Mouse (Mus musculus): ENCODE measurements at regions not wholly inside any gene's neighbourhood (a gene's known extent, or its start where the extent isn't known, plus 50 kb on each side); places are given as distances from the start of the nearest gene placed in this dataset.
"Not testable (repeated sequence)": the region's sequence is repeated elsewhere in the genome, so short reads cannot be mapped to it uniquely, and the experiment has no call there.

- not testable (repeated sequence) for H3K4me1 ChIP-seq (replicated peaks; ENCODE audit: control insufficient read depth, insufficient read depth, low read length); H3K27me3 ChIP-seq (ENCODE audit: control insufficient read depth, insufficient read depth, low read length); H3K36me3 ChIP-seq (replicated peaks; ENCODE audit: control insufficient read depth, insufficient read depth); DNase-seq (ENCODE audit: low spot score); H3K4me2 ChIP-seq (replicated peaks); H3K4me3 ChIP-seq (replicated peaks; ENCODE audit: low read length); ATAC-seq (ENCODE audit: low FRiP score); H3K9ac ChIP-seq; H3K27ac ChIP-seq; H3K9me3 ChIP-seq (ENCODE audit: control insufficient read depth, low read length)
- WGBS, result 93% methylated on average over 12 of the region's 12 CpGs
Observed at GRCm38 (mm10) chr5:132929955-132930354, 386.8 kb upstream of the Auts2 start.

GRCm38 (mm10) chr5:132923365-132923764, 380.2 kb upstream of the Auts2 start:
- 53% methylated on average over 4 of the region's 4 CpGs for WGBS
- ATAC-seq (ENCODE audit: low FRiP score) (no peak), DNase-seq (ENCODE audit: low spot score) (no peak)
- Histone ChIP-seq H3K9me3 (ENCODE audit: control insufficient read depth, low read length) (peaks cover 10% of the 10 kb centered on the region; the same call in 1 of the 2 replicates), H3K36me3 (replicated peaks; ENCODE audit: control insufficient read depth, insufficient read depth) (no peaks in the 10 kb centered on the region), H3K9ac (no peak overlapping the region), H3K4me1 (replicated peaks; ENCODE audit: control insufficient read depth, insufficient read depth, low read length) (no peaks in the 10 kb centered on the region), H3K27ac (no peak overlapping the region), H3K4me2 (replicated peaks) (no peak overlapping the region), H3K27me3 (ENCODE audit: control insufficient read depth, insufficient read depth, low read length) (no peaks in the 10 kb centered on the region), H3K4me3 (replicated peaks; ENCODE audit: low read length) (no peak overlapping the region)

DNA sequence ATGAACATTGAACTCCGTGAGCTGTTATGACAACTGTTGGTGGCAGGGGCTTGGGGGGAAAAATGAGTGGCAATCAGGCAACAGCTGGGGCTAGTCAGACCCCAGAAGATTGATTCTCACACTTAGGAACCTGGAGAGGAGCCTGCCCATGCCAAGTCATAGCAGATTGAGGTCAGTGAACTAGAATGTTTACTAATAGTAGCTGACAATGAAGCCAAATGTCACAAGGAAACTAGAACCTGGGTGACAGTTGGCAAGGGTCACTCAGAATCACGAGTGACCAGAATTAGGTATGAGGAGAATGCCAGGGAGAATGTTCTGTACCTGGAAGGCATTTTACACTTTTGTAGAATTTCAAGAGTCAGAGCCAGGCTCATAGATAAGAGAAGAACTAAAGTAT, 365.9 kb upstream of the Auts2 start:
- H3K36me3 ChIP-seq (replicated peaks; ENCODE audit: control insufficient read depth, insufficient read depth), result no peaks in the 10 kb centered on the region
- no peak overlapping the region for H3K9ac ChIP-seq
- no peak overlapping the region for H3K4me3 ChIP-seq (replicated peaks; ENCODE audit: low read length)
- H3K4me1 ChIP-seq (replicated peaks; ENCODE audit: control insufficient read depth, insufficient read depth, low read length), result no peaks in the 10 kb centered on the region
- H3K4me2 ChIP-seq (replicated peaks), result no peak overlapping the region
- H3K9me3 ChIP-seq (ENCODE audit: control insufficient read depth, low read length), result no peaks in the 10 kb centered on the region
- DNase-seq (ENCODE audit: low spot score) (no peak), ATAC-seq (ENCODE audit: low FRiP score) (no peak)
- no peaks in the 10 kb centered on the region for H3K27me3 ChIP-seq (ENCODE audit: control insufficient read depth, insufficient read depth, low read length)
- no peak overlapping the region for H3K27ac ChIP-seq
- WGBS, result 79% methylated on average over 2 of the region's 2 CpGs

GRCm38 (mm10) chr5:132908220-132908619, 365.1 kb upstream of the Auts2 start:
- DNase-seq (ENCODE audit: low spot score), result no peak
- WGBS, result 79% methylated on average over 8 of the region's 8 CpGs
- Histone ChIP-seq H3K9ac (no peak overlapping the region), H3K27me3 (ENCODE audit: control insufficient read depth, insufficient read depth, low read length) (no peaks in the 10 kb centered on the region), H3K9me3 (ENCODE audit: control insufficient read depth, low read length) (no peaks in the 10 kb centered on the region), H3K36me3 (replicated peaks; ENCODE audit: control insufficient read depth, insufficient read depth) (no peaks in the 10 kb centered on the region), H3K27ac (no peak overlapping the region), H3K4me3 (replicated peaks; ENCODE audit: low read length) (no peak overlapping the region), H3K4me1 (replicated peaks; ENCODE audit: control insufficient read depth, insufficient read depth, low read length) (no peaks in the 10 kb centered on the region), H3K4me2 (replicated peaks) (no peak overlapping the region)
- ATAC-seq (ENCODE audit: low FRiP score), result no peak

- DNase-seq (ENCODE audit: low spot score), result no peak
- no peaks in the 10 kb centered on the region for H3K9me3 ChIP-seq (ENCODE audit: control insufficient read depth, low read length)
- no peak for ATAC-seq (ENCODE audit: low FRiP score)
- no peak overlapping the region for H3K4me3 ChIP-seq (replicated peaks; ENCODE audit: low read length)
- WGBS, result 67% methylated on average over 1 of the region's 1 CpGs
- no peaks in the 10 kb centered on the region for H3K4me1 ChIP-seq (replicated peaks; ENCODE audit: control insufficient read depth, insufficient read depth, low read length)
- no peak overlapping the region for H3K4me2 ChIP-seq (replicated peaks)
- no peak overlapping the region for H3K27ac ChIP-seq
- no peak overlapping the region for H3K9ac ChIP-seq
- no peaks in the 10 kb centered on the region for H3K27me3 ChIP-seq (ENCODE audit: control insufficient read depth, insufficient read depth, low read length)
- no peaks in the 10 kb centered on the region for H3K36me3 ChIP-seq (replicated peaks; ENCODE audit: control insufficient read depth, insufficient read depth)
Observed at GRCm38 (mm10) chr5:132892591-132892990, 349.4 kb upstream of the Auts2 start.

- DNase-seq (ENCODE audit: low spot score) (no peak), ATAC-seq (ENCODE audit: low FRiP score) (no peak)
- H3K4me3 ChIP-seq (replicated peaks; ENCODE audit: low read length), result no peak overlapping the region
- H3K9ac ChIP-seq, result no peak overlapping the region
- no peaks in the 10 kb centered on the region for H3K4me1 ChIP-seq (replicated peaks; ENCODE audit: control insufficient read depth, insufficient read depth, low read length)
- no peaks in the 10 kb centered on the region for H3K27me3 ChIP-seq (ENCODE audit: control insufficient read depth, insufficient read depth, low read length)
- 65% methylated on average over 2 of the region's 2 CpGs for WGBS
- no peak overlapping the region for H3K4me2 ChIP-seq (replicated peaks)
- H3K9me3 ChIP-seq (ENCODE audit: control insufficient read depth, low read length), result no peaks in the 10 kb centered on the region
- H3K36me3 ChIP-seq (replicated peaks; ENCODE audit: control insufficient read depth, insufficient read depth), result no peaks in the 10 kb centered on the region
- H3K27ac ChIP-seq, result no peak overlapping the region
Observed at GRCm38 (mm10) chr5:132884130-132884529, 341.0 kb upstream of the Auts2 start.

DNA sequence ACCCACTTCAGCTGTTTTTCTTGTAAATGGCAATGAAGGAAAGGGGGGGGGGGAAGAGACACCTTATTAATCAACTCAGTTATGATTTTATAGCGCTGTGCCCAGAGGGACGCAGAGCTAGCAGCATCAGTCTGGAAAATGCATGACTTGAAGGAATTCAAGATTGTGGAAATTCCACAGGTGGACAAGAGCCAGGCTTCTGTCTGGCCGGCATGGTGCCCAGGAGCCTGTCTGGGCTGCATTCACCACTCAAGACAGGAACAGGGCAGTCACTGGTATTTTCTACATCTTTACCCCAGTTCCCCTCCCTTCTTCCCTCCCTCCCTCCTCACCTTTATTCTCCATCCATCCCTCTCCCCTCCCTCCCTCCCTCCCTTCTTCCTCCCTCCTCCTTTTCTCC, 339.1 kb upstream of the Auts2 start:
- Histone ChIP-seq H3K4me2 (replicated peaks) (no peak overlapping the region), H3K4me1 (replicated peaks; ENCODE audit: control insufficient read depth, insufficient read depth, low read length) (no peaks in the 10 kb centered on the region), H3K27ac (no peak overlapping the region), H3K27me3 (ENCODE audit: control insufficient read depth, insufficient read depth, low read length) (no peaks in the 10 kb centered on the region), H3K9ac (no peak overlapping the region), H3K9me3 (ENCODE audit: control insufficient read depth, low read length) (no peaks in the 10 kb centered on the region), H3K4me3 (replicated peaks; ENCODE audit: low read length) (no peak overlapping the region), H3K36me3 (replicated peaks; ENCODE audit: control insufficient read depth, insufficient read depth) (no peaks in the 10 kb centered on the region)
- DNase-seq (ENCODE audit: low spot score) (no peak), ATAC-seq (ENCODE audit: low FRiP score) (no peak)
- WGBS, result 64% methylated on average over 3 of the region's 3 CpGs

- Histone ChIP-seq H3K4me1 (replicated peaks; ENCODE audit: control insufficient read depth, insufficient read depth, low read length) (peaks cover 5% of the 10 kb centered on the region; the same call in 1 of the 2 replicates), H3K27me3 (ENCODE audit: control insufficient read depth, insufficient read depth, low read length) (no peaks in the 10 kb centered on the region), H3K4me3 (replicated peaks; ENCODE audit: low read length) (no peak overlapping the region), H3K9ac (no peak overlapping the region), H3K9me3 (ENCODE audit: control insufficient read depth, low read length) (no peaks in the 10 kb centered on the region), H3K36me3 (replicated peaks; ENCODE audit: control insufficient read depth, insufficient read depth) (no peaks in the 10 kb centered on the region), H3K27ac (no peak overlapping the region), H3K4me2 (replicated peaks) (no peak overlapping the region)
- WGBS, result 95% methylated on average over 3 of the region's 3 CpGs
- no peak for DNase-seq (ENCODE audit: low spot score)
- no peak for ATAC-seq (ENCODE audit: low FRiP score)
Observed at GRCm38 (mm10) chr5:132881170-132881569, 338.0 kb upstream of the Auts2 start.

- H3K27me3 ChIP-seq (ENCODE audit: control insufficient read depth, insufficient read depth, low read length), result no peaks in the 10 kb centered on the region
- H3K9me3 ChIP-seq (ENCODE audit: control insufficient read depth, low read length), result no peaks in the 10 kb centered on the region
- H3K36me3 ChIP-seq (replicated peaks; ENCODE audit: control insufficient read depth, insufficient read depth), result no peaks in the 10 kb centered on the region
- ATAC-seq (ENCODE audit: low FRiP score), result no peak
- H3K9ac ChIP-seq, result no peak overlapping the region
- H3K4me1 ChIP-seq (replicated peaks; ENCODE audit: control insufficient read depth, insufficient read depth, low read length), result peaks cover 5% of the 10 kb centered on the region; the same call in 1 of the 2 replicates
- no peak for DNase-seq (ENCODE audit: low spot score)
- H3K27ac ChIP-seq, result no peak overlapping the region
- WGBS, result 32% methylated on average over 6 of the region's 6 CpGs
- H3K4me3 ChIP-seq (replicated peaks; ENCODE audit: low read length), result no peak overlapping the region
- no peak overlapping the region for H3K4me2 ChIP-seq (replicated peaks)
Observed at GRCm38 (mm10) chr5:132876336-132876840, 333.2 kb upstream of the Auts2 start.

DNA sequence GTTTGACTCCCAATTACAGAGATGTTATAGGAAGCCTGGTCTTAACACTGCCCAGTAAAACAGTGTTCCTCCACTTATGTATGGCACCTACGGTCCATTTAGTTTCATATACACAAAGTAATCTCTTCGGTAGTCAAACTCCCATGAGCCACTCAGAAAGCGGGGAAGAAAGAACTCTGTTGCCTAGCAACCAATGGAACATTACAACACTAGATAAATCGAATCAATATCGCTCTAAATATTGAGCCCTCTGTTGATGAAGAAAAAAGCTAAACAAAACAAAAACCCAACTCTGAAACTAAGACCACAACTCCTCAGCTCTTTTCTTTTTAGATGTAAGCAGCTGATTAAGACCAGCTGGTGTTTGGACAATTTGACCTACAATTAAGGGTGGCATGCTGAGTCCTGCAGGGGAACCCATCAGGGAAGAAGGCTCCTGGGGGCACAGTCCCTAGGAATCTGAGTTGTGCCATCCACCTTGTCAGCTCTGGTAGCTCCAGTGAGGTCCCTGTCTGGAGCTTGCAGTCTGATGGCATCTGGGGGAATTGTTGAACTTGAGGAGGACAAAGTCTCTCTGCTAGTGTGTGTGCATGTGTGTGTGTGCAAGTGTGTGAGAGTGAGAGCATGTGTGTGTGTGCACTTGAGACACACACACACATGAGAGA, 315.8 kb upstream of the Auts2 start:
- Histone ChIP-seq H3K4me3 (replicated peaks; ENCODE audit: low read length) (no peak overlapping the region), H3K27ac (no peak overlapping the region), H3K4me1 (replicated peaks; ENCODE audit: control insufficient read depth, insufficient read depth, low read length) (0 out of 2 replicates have a peak, but pooled peaks cover 3% of the 10 kb centered on the region), H3K27me3 (ENCODE audit: control insufficient read depth, insufficient read depth, low read length) (no peaks in the 10 kb centered on the region), H3K9ac (no peak overlapping the region), H3K4me2 (replicated peaks) (no peak overlapping the region), H3K9me3 (ENCODE audit: control insufficient read depth, low read length) (no peaks in the 10 kb centered on the region), H3K36me3 (replicated peaks; ENCODE audit: control insufficient read depth, insufficient read depth) (no peaks in the 10 kb centered on the region)
- DNase-seq (ENCODE audit: low spot score) (peak; percentile 48), ATAC-seq (ENCODE audit: low FRiP score) (no peak)
- WGBS, result 60% methylated on average over 5 of the region's 5 CpGs

Data from hindbrain, embryonic 14.5 days (tissue).